Mouse (Mus musculus) MEL (cell line): Measurements from ENCODE around the gene Syn1. TPM values are rescaled to one million over a fixed set of nuclear protein-coding genes. Genes with fewer than 3 reads are reported as not detected.

Source experiments
- DNase-seq: peaks from one replicate; pipeline ENCODE4 v3.0.0; 2011; ENCODE audit warnings: low read depth, low spot score
- H3K27ac ChIP-seq: 2 replicates; pipeline ENCODE4 v1.5.1; 2012; ENCODE audit warnings: low read depth, mild to moderate bottlenecking, control low read depth, low read length, moderate library complexity; ENCODE audit not compliant: control insufficient read depth
- H3K27me3 ChIP-seq, 2 experiments: fragments of 150-350 bp in 1 of 2; sonication (generic) in 1 of 2; 2 replicates each; pipeline ENCODE4 v1.6.1; 2012; ENCODE audit warnings: low read length in 2 of 2, mild to moderate bottlenecking in 2 of 2, improper control_type of control experiment in 1 of 2, moderate library complexity in 1 of 2; ENCODE audit not compliant: insufficient read depth in 2 of 2, control insufficient read depth in 1 of 2
- H3K36me3 ChIP-seq, 2 experiments: 2 replicates each; pipeline ENCODE4 v1.6.1; 2012 to 2014; ENCODE audit warnings: low read length in 2 of 2, improper control_type of control experiment in 1 of 2, inconsistent platforms in 1 of 2, mild to moderate bottlenecking in 1 of 2; ENCODE audit not compliant: insufficient read depth in 2 of 2, control insufficient read depth in 1 of 2
- H3K4me1 ChIP-seq, 2 experiments: fragments of 150-350 bp in 1 of 2; sonication (generic) in 1 of 2; 2 replicates each; pipeline ENCODE4 v1.6.1; 2012; ENCODE audit warnings: low read length in 2 of 2, improper control_type of control experiment in 1 of 2, mild to moderate bottlenecking in 1 of 2; ENCODE audit not compliant: insufficient read depth in 2 of 2, control insufficient read depth in 1 of 2
- H3K4me3 ChIP-seq, 2 experiments: fragments of 150-350 bp in 1 of 2; sonication (generic) in 1 of 2; 2 replicates each; pipeline ENCODE4 v1.5.1; 2012; ENCODE audit warnings: low read depth in 2 of 2, low read length in 2 of 2, mild to moderate bottlenecking in 2 of 2, moderate library complexity in 2 of 2, control low read depth in 1 of 2, improper control_type of control experiment in 1 of 2; ENCODE audit not compliant: control insufficient read depth in 1 of 2, insufficient read depth in 1 of 2
- H3K79me2 ChIP-seq: 2 replicates; pipeline ENCODE4 v1.6.1; 2012; ENCODE audit warnings: mild to moderate bottlenecking, low read length, moderate library complexity; ENCODE audit not compliant: control insufficient read depth, poor library complexity, insufficient read depth
- H3K9ac ChIP-seq: 2 replicates; pipeline ENCODE4 v1.6.1; 2012; ENCODE audit warnings: low read depth, mild to moderate bottlenecking, control low read depth, low read length, moderate library complexity; ENCODE audit not compliant: control insufficient read depth, poor library complexity, severe bottlenecking
- H3K9me3 ChIP-seq: fragments of 150-350 bp; sonication (generic); replicated peaks from 2 replicates; pipeline ENCODE4 v1.6.1; 2012; ENCODE audit warnings: mild to moderate bottlenecking, low read length, improper control_type of control experiment, moderate library complexity; ENCODE audit not compliant: insufficient read depth
- EP300 ChIP-seq, 2 experiments: IDR thresholded peaks; 2 replicates each; pipeline ENCODE4 v1.6.1; 2011; ENCODE audit warnings: improper control_type of control experiment in 2 of 2, low read length in 2 of 2, low read depth in 1 of 2, mild to moderate bottlenecking in 1 of 2
- GABPA ChIP-seq: IDR thresholded peaks from 2 replicates; pipeline ENCODE4 v1.6.1; 2012; ENCODE audit warnings: low read depth, mild to moderate bottlenecking, inconsistent platforms, low read length, improper control_type of control experiment, moderate library complexity
- GATA1 ChIP-seq: IDR thresholded peaks from 2 replicates; pipeline ENCODE4 v1.6.1; 2011; ENCODE audit warnings: low read depth, low read length, improper control_type of control experiment
- KAT2A ChIP-seq: conservative IDR thresholded peaks from 2 replicates; pipeline ENCODE4 v1.6.1; 2012; ENCODE audit warnings: low read depth, low read length, improper control_type of control experiment, inconsistent platforms
- MAFK ChIP-seq: IDR thresholded peaks from 2 replicates; pipeline ENCODE4 v1.6.1; 2011; ENCODE audit warnings: low read depth, mild to moderate bottlenecking, low read length, improper control_type of control experiment, borderline replicate concordance
- MAX ChIP-seq: IDR thresholded peaks from 2 replicates; pipeline ENCODE4 v1.6.1; 2011; ENCODE audit warnings: low read length, improper control_type of control experiment
- NELFE ChIP-seq: IDR thresholded peaks from 2 replicates; pipeline ENCODE4 v1.6.1; 2011; ENCODE audit warnings: low read depth, low read length, improper control_type of control experiment
- NRF1 ChIP-seq: IDR thresholded peaks from 2 replicates; pipeline ENCODE4 v1.6.1; 2014; ENCODE audit warnings: low read depth, mild to moderate bottlenecking, inconsistent platforms, low read length, improper control_type of control experiment, moderate library complexity; ENCODE audit not compliant: poor library complexity, insufficient read depth, severe bottlenecking
- POLR2A ChIP-seq, 2 experiments: IDR thresholded peaks; 2 replicates each; pipeline ENCODE4 v1.6.1; 2011 to 2012; ENCODE audit warnings: low read length in 2 of 2, mild to moderate bottlenecking in 2 of 2, control low read depth in 1 of 2, improper control_type of control experiment in 1 of 2, low read depth in 1 of 2, moderate library complexity in 1 of 2; ENCODE audit not compliant: control insufficient read depth in 1 of 2, insufficient read depth in 1 of 2, poor library complexity in 1 of 2
- RCOR1 ChIP-seq: IDR thresholded peaks from 2 replicates; pipeline ENCODE4 v1.6.1; 2012; ENCODE audit warnings: low read depth, mild to moderate bottlenecking, inconsistent platforms, low read length, improper control_type of control experiment
- SIN3A ChIP-seq: IDR thresholded peaks from 2 replicates; pipeline ENCODE4 v1.6.1; 2012; ENCODE audit warnings: low read length, improper control_type of control experiment, inconsistent platforms
- TBP ChIP-seq: IDR thresholded peaks from 2 replicates; pipeline ENCODE4 v1.8.0; 2011; ENCODE audit warnings: low read depth, low read length, improper control_type of control experiment
- USF2 ChIP-seq, 2 experiments: IDR thresholded peaks; 2 replicates each; pipeline ENCODE4 v1.6.1; 2011 to 2012; ENCODE audit warnings: improper control_type of control experiment in 2 of 2, low read length in 2 of 2, borderline replicate concordance in 1 of 2, inconsistent platforms in 1 of 2, low read depth in 1 of 2, mild to moderate bottlenecking in 1 of 2; ENCODE audit not compliant: insufficient read depth in 1 of 2
- ZC3H11A ChIP-seq: IDR thresholded peaks from 2 replicates; pipeline ENCODE4 v1.6.1; 2012; ENCODE audit warnings: low read depth, mild to moderate bottlenecking, inconsistent platforms, low read length, improper control_type of control experiment
- ZMIZ1 ChIP-seq: IDR thresholded peaks from 2 replicates; pipeline ENCODE4 v1.6.1; 2012; ENCODE audit warnings: low read depth, mild to moderate bottlenecking, inconsistent platforms, low read length, improper control_type of control experiment, moderate library complexity
- polyA plus RNA-seq, 2 experiments: library from polyadenylated mRNA; stranded (reverse) in 1 of 2; unstranded in 1 of 2; fragments of >175 nt in 1 of 2; fragments of >200 nt in 1 of 2; gene quantifications; 2 replicates each; pipeline versions ENCODE4 v1.2.1 to v1.2.4; 2012; ENCODE audit warnings: low replicate concordance in 2 of 2, low read depth in 1 of 2; ENCODE audit not compliant: insufficient read length in 2 of 2, insufficient read depth in 1 of 2, missing spikeins in 1 of 2
- total RNA-seq: library from RNA; depleted of rRNA; stranded (reverse); fragments of 300-350 nt; gene quantifications from 2 replicates; pipeline ENCODE4 v1.2.3, GENCODE M21; 2012

The Syn1 gene
- total and polyA plus RNA-seq, 3 experiments: 0.08 to 0.22 TPM; not detected in 1

- no peaks in the 10 kb centered on the region for H3K9me3 ChIP-seq
- no peak overlapping the region for H3K27ac ChIP-seq
- peaks cover 2 to 12% of the 10 kb centered on the region in 2 experiments; a peak in 3 of 4 replicates for H3K4me1 ChIP-seq
- TF ChIP-seq GATA1: peak; percentile 52
- no peak for TF ChIP-seq KAT2A
- no peak for TF ChIP-seq ZC3H11A
- TF ChIP-seq MAFK: no peak
- no peak for TF ChIP-seq NRF1
- TF ChIP-seq EP300 (IDR thresholded peaks at IDR 0.05; ENCODE audit: low read depth in 1 of 2, low read length in 2 of 2): peak; percentile 53 to 56; a peak in 3 of 4 replicates
- no peak for TF ChIP-seq NELFE
- peak; percentile 20; the same call in 1 of the 2 replicates for TF ChIP-seq RCOR1
- no peak for TF ChIP-seq TBP
- TF ChIP-seq POLR2A (IDR thresholded peaks at IDR 0.05; ENCODE audit: control insufficient read depth in 1 of 2, insufficient read depth in 1 of 2, low read depth in 1 of 2, low read length in 2 of 2, poor library complexity in 1 of 2): no peak
- no peak for TF ChIP-seq MAX
- no peak for TF ChIP-seq USF2 (IDR thresholded peaks at IDR 0.05; ENCODE audit: borderline replicate concordance in 1 of 2, insufficient read depth in 1 of 2, low read depth in 1 of 2, low read length in 2 of 2)
- no peak for TF ChIP-seq ZMIZ1
- peak; percentile 61 for DNase-seq
- no peak overlapping the region for H3K4me3 ChIP-seq
- peaks cover 0 to 14% of the 10 kb centered on the region in 2 experiments; a peak in 3 of 4 replicates for H3K36me3 ChIP-seq
- H3K27me3 ChIP-seq: no peaks in the 10 kb centered on the region
- H3K79me2 ChIP-seq: no peaks in the 10 kb centered on the region
- H3K9ac ChIP-seq: no peak overlapping the region
Observed at GRCm38 (mm10) chrX:20931963-20932362, 11.2 kb upstream of the Syn1 start.

GRCm38 (mm10) chrX:20931364-20931763, 10.6 kb upstream of the Syn1 start, which contains the start of gene Cfp:
Cfp (minus strand) TSS chrX:20931555.
- Histone ChIP-seq H3K4me3 (no peak within 1 kb of the TSS), H3K36me3 (peaks cover 0 to 14% of the 10 kb centered on the region in 2 experiments; a peak in 3 of 4 replicates), H3K79me2 (no peaks in the 10 kb centered on the region), H3K27me3 (no peaks in the 10 kb centered on the region), H3K27ac (no peak within 1 kb of the TSS), H3K9me3 (no peaks in the 10 kb centered on the region), H3K9ac (no peak within 1 kb of the TSS), H3K4me1 (peaks cover 2 to 12% of the 10 kb centered on the region in 2 experiments; a peak in 3 of 4 replicates)
- TF ChIP-seq SIN3A (no peak), GABPA (no peak), EP300 (IDR thresholded peaks at IDR 0.05; ENCODE audit: low read depth in 1 of 2, low read length in 2 of 2) (peak in 1 of 2 experiments; percentile 39; a peak in 1 of 4 replicates)
- DNase-seq: peak; percentile 82
